Mouse (Mus musculus) C2C12 (cell line): ENCODE data around the gene Ptprj. TPM values are rescaled to one million over a fixed set of nuclear protein-coding genes. Genes with fewer than 3 reads are reported as not detected.

Source experiments
- H3K27me3 ChIP-seq: one replicate; pipeline ENCODE4 v1.6.1; 2011; ENCODE audit not compliant: control insufficient read depth, insufficient read depth, insufficient read length
- H3K36me3 ChIP-seq: one replicate; pipeline ENCODE4 v1.6.1; 2011; ENCODE audit not compliant: control insufficient read depth, insufficient read depth
- H3K4me3 ChIP-seq: one replicate; pipeline ENCODE4 v1.5.1; 2011; ENCODE audit warnings: mild to moderate bottlenecking, control low read depth; ENCODE audit not compliant: poor library complexity, insufficient read depth, severe bottlenecking
- H3K79me2 ChIP-seq: one replicate; pipeline ENCODE4 v1.6.1; 2011; ENCODE audit not compliant: control insufficient read depth, insufficient read depth
- H3K79me3 ChIP-seq: one replicate; pipeline ENCODE4 v1.6.1; 2011; ENCODE audit warnings: low read depth, control low read depth
- H3ac ChIP-seq: one replicate; pipeline ENCODE3; 2011; ENCODE audit warnings: low read depth; ENCODE audit not compliant: control insufficient read depth, insufficient read length
- CEBPB ChIP-seq: IDR thresholded peaks from one replicate; pipeline ENCODE4 v1.6.1; 2011; ENCODE audit warnings: low read depth, mild to moderate bottlenecking, control low read depth, moderate library complexity
- CTCF ChIP-seq: IDR thresholded peaks from one replicate; pipeline ENCODE4 v1.5.1; 2011; ENCODE audit not compliant: control insufficient read depth, insufficient read depth, insufficient read length
- FOSL1 ChIP-seq: IDR thresholded peaks from one replicate; pipeline ENCODE4 v1.8.0; 2011; ENCODE audit warnings: mild to moderate bottlenecking, low read length; ENCODE audit not compliant: poor library complexity, insufficient read depth, severe bottlenecking
- MAX ChIP-seq: IDR thresholded peaks from one replicate; pipeline ENCODE4 v1.6.1; 2011; ENCODE audit warnings: mild to moderate bottlenecking, control low read depth
- MYOD1 ChIP-seq: IDR thresholded peaks from one replicate; pipeline ENCODE4 v1.6.1; 2011; ENCODE audit warnings: low read depth; ENCODE audit not compliant: control insufficient read depth, insufficient read length
- MYOG ChIP-seq: IDR thresholded peaks from one replicate; pipeline ENCODE4 v1.6.1; 2011; ENCODE audit not compliant: control insufficient read depth, insufficient read length; ENCODE audit errors: extremely low read depth
- USF1 ChIP-seq: IDR thresholded peaks from one replicate; pipeline ENCODE4 v1.6.1; 2011; ENCODE audit warnings: low read depth, mild to moderate bottlenecking, control low read depth, moderate library complexity
- polyA plus RNA-seq: library from polyadenylated mRNA; unstranded; fragments of >200 nt; fragmentation: generic; extraction: Trizol; gene quantifications from one replicate; pipeline ENCODE4 v1.2.1, GENCODE M21; 2012; ENCODE audit warnings: missing spikeins

Ptprj gene
- polyA plus RNA-seq, 1 experiment, result 1.1 TPM

DNA sequence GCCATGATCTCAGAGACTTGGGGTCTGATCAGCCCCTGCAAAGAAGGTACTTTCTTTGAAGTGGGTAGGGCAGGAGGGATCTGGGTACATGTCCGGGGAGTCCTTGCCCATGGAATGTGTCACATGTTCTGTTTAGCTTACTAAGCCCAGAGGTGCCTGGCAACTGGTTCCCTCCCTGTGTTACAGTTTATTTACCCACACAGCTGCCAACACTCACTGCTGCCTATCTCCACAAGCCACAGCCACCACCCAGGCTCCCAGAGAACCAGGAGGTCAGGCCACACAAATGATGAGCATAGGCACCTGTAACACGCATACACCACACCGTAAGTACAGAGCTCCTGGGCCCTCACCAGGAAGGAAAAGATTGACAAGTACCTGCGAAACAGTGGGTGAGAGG is 26.6 kb downstream of the Ptprj start:
- H3K79me3 ChIP-seq, result peaks cover 7% of the 10 kb centered on the region
- H3K27me3 ChIP-seq, result no peaks in the 10 kb centered on the region
- H3K4me3 ChIP-seq, result no peak overlapping the region
- H3K36me3 ChIP-seq, result no peaks in the 10 kb centered on the region
- peaks cover 34% of the 10 kb centered on the region for H3K79me2 ChIP-seq
- H3ac ChIP-seq, result no peak overlapping the region
- no peak for TF ChIP-seq FOSL1
- no peak for TF ChIP-seq MAX
- no peak for TF ChIP-seq CEBPB
- no peak for TF ChIP-seq USF1
- no peak for TF ChIP-seq MYOD1
- no peak for TF ChIP-seq MYOG
- no peak for TF ChIP-seq CTCF

DNA sequence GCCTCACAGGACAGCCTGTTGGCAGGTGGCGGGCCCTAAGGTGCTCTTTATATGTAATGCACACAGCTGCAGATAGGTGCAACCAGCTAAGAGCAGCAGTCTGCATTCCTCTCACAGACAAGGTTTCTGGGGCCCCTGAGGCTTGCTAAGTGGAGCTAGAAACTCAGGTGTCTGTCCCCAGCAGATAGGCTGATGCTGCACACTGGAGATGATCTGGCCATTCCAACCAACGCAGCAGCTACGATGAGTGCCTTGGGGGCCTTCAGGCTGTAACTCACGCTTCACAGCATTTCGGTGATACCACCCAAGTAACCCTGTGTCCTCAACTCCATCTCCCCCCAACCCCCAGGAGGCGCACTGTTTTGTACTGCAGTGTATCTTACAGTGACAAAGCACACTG is 29.8 kb downstream of the Ptprj start:
- Histone ChIP-seq H3K79me2 (peaks cover 38% of the 10 kb centered on the region), H3K36me3 (no peaks in the 10 kb centered on the region), H3K79me3 (peaks cover 6% of the 10 kb centered on the region), H3ac (no peak overlapping the region), H3K4me3 (no peak overlapping the region), H3K27me3 (no peaks in the 10 kb centered on the region)
- TF ChIP-seq MYOD1 (no peak), USF1 (no peak), FOSL1 (no peak), MYOG (no peak), CEBPB (no peak), CTCF (no peak), MAX (no peak)

DNA sequence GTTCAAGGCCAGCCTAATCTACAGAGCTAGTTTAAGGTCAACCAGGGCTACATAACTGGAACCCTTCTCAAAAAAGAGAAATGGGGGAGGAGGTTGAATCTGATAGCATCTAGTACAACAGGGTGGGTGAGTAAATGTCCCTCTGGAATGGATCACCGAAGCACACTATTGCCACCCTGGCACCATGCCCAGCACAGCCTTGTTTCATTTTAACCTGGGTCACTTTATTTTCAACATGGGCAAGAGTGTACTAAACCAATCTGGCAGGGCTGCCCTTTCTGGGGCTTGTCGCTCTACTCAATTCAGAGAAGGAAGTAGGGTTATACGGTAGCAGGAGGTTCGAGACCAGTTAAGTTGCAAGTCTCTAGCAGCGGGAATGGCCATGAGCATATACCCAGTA is 31.9 kb downstream of the Ptprj start:
- Histone ChIP-seq H3K79me2 (peaks cover 17% of the 10 kb centered on the region), H3K4me3 (no peak overlapping the region), H3K79me3 (peaks cover 3% of the 10 kb centered on the region), H3K27me3 (no peaks in the 10 kb centered on the region), H3ac (no peak overlapping the region), H3K36me3 (no peaks in the 10 kb centered on the region)
- TF ChIP-seq CEBPB (no peak), MYOD1 (no peak), CTCF (no peak), USF1 (no peak), MAX (no peak), MYOG (no peak)

DNA sequence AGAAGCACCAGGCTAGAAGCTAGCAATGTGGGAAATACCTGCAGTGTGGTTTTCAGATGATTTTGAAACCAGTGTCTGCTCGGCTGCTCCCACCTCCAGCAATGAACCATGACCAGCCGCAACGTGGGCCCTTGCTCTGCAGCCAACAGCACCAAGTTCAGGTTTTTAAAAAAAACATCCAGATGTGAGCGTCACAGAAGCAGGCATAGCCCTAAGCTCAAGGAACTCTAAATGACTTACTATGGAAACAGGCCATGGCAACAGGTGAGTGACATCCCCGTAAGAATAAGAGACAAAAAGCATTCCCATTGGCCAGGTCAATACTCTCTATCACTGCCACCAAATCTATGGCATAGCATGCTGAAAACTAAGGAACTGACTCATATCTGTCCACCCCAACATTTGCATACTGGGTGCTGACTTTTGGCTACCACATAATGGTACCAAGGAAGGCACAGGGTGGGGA is 33.3 kb downstream of the Ptprj start:
- H3K79me2 ChIP-seq, result peaks cover 17% of the 10 kb centered on the region

DNA sequence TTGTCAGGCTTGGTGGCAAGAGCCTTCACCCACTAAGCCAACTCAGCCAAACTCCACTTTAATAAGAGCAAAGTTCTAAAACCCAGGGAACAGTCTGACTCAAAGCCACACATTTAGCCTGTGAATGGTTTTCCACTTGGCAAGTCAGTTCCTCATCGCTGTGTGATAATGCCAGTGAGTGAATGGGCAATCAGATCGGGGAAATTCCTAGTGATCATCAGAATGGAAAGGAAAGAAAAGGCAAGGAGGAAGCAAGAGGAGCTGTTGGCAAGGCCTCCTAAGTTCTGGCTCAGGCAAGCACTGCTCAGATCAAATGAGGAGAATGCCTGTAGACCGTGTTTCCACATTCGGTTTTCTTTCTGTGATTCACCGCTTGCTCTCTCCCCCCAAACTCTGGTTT is 35.2 kb downstream of the Ptprj start:
- Histone ChIP-seq H3K4me3 (no peak overlapping the region), H3ac (no peak overlapping the region), H3K27me3 (no peaks in the 10 kb centered on the region), H3K79me2 (peaks cover 10% of the 10 kb centered on the region), H3K36me3 (no peaks in the 10 kb centered on the region), H3K79me3 (no peaks in the 10 kb centered on the region)
- TF ChIP-seq FOSL1 (no peak), MAX (no peak), MYOG (no peak), USF1 (no peak), MYOD1 (no peak), CEBPB (no peak)

More for the DNA sequence above, 33.3 kb downstream of the Ptprj start:
- Histone ChIP-seq H3K4me3 (no peak overlapping the region), H3K36me3 (no peaks in the 10 kb centered on the region), H3K27me3 (no peaks in the 10 kb centered on the region), H3ac (no peak overlapping the region), H3K79me3 (peaks cover 3% of the 10 kb centered on the region)
- no peak for TF ChIP-seq USF1

- Histone ChIP-seq H3K79me2 (peaks cover 10% of the 10 kb centered on the region), H3K79me3 (no peaks in the 10 kb centered on the region), H3ac (no peak overlapping the region), H3K27me3 (no peaks in the 10 kb centered on the region), H3K4me3 (no peak overlapping the region), H3K36me3 (no peaks in the 10 kb centered on the region)
- TF ChIP-seq MYOD1 (no peak), MAX (no peak), CEBPB (no peak), CTCF (no peak), USF1 (no peak), FOSL1 (no peak), MYOG (no peak)
Observed at GRCm38 (mm10) chr2:90543989-90544388, 36.5 kb downstream of the Ptprj start.

- H3ac ChIP-seq, result no peak overlapping the region
- H3K27me3 ChIP-seq, result no peaks in the 10 kb centered on the region
- no peaks in the 10 kb centered on the region for H3K79me3 ChIP-seq
- no peak overlapping the region for H3K4me3 ChIP-seq
- H3K79me2 ChIP-seq, result peaks cover 10% of the 10 kb centered on the region
- no peaks in the 10 kb centered on the region for H3K36me3 ChIP-seq
- TF ChIP-seq CEBPB (no peak), USF1 (no peak), MYOD1 (no peak), FOSL1 (no peak), CTCF (no peak), MYOG (no peak), MAX (no peak)
Observed at GRCm38 (mm10) chr2:90543106-90543702, 37.2 kb downstream of the Ptprj start.
